Mouse (Mus musculus): ENCODE data around the gene Chmp6.

Gene Chmp6

DNA sequence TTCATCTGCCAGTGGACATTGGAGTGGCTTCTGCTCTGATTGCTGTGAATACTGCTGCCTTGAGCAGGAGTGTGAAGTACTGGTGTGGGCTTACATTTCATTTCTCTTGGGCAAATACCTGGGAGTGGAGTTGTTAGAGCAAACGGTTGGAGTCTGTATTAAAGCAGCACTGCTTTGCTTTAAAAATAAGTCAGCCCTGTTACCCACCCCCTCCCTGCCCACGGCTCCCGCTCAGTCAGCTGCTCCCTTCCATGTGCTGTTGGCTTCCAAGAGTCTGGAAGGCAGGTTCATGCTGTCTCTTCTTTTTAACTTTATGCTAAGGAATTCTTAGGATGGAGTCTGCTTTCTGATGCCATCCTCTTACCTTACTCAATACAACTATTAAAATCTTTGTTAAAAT, 48.3 kb downstream of the Chmp6 start:
- DNase-seq, result no peak

DNA sequence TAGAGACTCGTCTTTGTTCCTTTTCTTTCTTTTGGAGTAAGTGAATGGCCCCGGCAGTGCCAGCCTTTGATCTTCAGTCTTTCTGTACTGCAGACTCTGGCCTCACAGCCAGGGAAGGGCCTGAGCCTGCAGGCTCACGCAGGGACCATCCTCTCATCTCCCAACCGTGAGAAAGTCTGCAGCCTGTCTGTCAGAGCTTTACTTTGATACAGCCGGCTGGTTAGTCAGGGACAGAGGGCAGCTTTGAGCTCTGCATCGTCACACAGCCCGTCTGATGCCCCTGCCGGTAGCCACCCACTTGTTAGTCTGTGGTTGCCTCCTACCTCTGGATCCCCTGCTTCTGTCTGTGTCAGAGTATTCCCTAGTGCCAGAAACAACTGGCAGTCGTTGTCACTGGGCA, 51.8 kb downstream of the Chmp6 start:
- DNase-seq, result no peak

DNA sequence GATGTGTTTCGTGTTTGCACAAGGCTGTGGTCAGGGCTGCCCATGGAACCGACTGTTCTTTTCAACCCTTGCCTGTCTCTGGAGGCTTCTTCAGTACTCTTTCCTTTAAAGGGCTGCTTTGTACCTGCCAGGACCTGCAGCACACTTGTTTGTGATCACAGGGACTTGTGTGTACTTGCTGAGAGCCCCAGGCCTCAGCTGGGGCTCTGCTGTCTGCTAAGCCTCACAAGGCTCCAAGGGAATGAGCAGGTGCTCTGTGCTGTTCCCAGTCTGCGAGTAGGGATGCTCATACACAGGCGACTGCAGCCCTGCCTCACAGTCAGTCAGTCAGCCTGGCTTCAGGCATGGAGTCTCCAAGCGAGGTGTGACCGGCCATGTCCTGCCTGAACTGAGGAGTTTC, 53.1 kb downstream of the Chmp6 start:
- DNase-seq, result no peak

DNA sequence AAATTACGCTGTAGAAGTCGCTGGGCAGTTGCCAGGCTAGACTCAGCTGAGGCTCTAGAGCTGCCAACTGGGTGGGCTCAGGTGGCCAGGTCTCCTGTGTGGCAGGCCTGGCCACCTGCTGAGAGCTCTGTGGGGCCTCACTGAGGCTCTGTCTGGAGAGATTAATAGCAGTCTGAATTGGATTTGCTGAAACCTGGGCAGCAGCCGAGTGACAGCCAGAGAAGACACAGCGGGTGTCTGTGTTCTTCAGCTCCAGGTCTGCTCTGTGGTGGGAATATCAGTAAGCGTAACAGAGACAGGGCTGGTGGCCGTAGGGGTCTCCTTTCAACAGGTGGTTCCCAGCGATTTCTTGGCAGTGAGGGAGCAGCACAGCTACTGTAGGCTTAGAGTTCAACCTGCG, 54.2 kb downstream of the Chmp6 start:
- DNase-seq, result peak in 1 of 2 experiments; percentile 39

DNA sequence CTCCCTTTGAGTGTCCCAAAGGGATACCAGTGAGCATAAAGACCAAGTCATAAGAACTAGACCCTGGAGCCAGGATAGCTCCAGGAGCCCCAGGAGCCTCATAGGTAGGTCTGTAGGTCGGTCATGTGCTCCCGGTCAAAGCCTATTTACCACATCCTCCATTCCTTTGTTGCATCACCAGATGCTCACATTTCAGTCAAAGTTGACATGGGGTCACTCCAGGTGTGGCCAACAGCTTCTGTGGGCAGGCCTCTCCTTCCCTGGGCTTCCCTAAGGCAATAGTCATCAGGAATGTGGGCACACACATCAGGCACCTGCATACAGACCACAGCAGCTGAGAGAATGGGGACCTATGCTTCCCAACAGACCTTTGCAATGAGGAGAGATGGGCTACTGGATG, 54.7 kb downstream of the Chmp6 start:
- no peak for DNase-seq
